Mouse (Mus musculus) macrophage (primary cell): ENCODE results near the gene Vpreb1. TPM values are rescaled to one million over a fixed set of nuclear protein-coding genes. Genes with fewer than 3 reads are reported as not detected.
A peak's percentile ranks its signal among the peaks of the same experiment; 100 is the strongest.

ENCODE experiments used
- H3K27ac ChIP-seq: fragments of 350-480 bp; formaldehyde crosslinking; 2 replicates; pipeline ENCODE4 v1.9.0; 2021
- H3K36me3 ChIP-seq: fragments of 350-480 bp; formaldehyde crosslinking; 2 replicates; pipeline ENCODE4 v1.9.0; 2021; ENCODE audit errors: inconsistent target
- H3K4me3 ChIP-seq: fragments of 350-480 bp; formaldehyde crosslinking; 2 replicates; pipeline ENCODE4 v1.9.0; 2021; ENCODE audit errors: inconsistent target
- H3K79me2 ChIP-seq: fragments of 350-480 bp; formaldehyde crosslinking; 2 replicates; pipeline ENCODE4 v1.9.0; 2021; ENCODE audit errors: inconsistent target
- WGBS: methylation state at CpG from one replicate; pipeline ENCODE4 v1.1.7; 2026; ENCODE audit warnings: inconsistent platforms; ENCODE audit not compliant: missing documents; 5-methylcytosine and 5-hydroxymethylcytosine counted together
- polyA plus RNA-seq: library from polyadenylated mRNA; stranded (reverse); fragments of 250-400 nt; gene quantifications from 3 replicates; pipeline ENCODE4 v1.2.4, GENCODE M21; 2018; ENCODE audit warnings: inconsistent platforms
- total RNA-seq, 78 experiments: library from RNA; depleted of rRNA; stranded (reverse); fragments of 250-400 nt; gene quantifications; 1 replicate in 9 of 78; 2 replicates in 24 of 78; 3 replicates in 43 of 78; 4 replicates in 2 of 78; pipeline ENCODE4 v1.2.4; 2018; ENCODE audit warnings: inconsistent platforms in 56 of 78

The Vpreb1 gene
- total RNA-seq (2018; cell fraction: chromatin; rRNA removed), result 1 to 10 TPM in 2 of 26 experiments, not detected in 24; 1.2 to 2.2 TPM
- total RNA-seq (2018; cell fraction: cytosol; rRNA removed), result 1 to 10 TPM in 1 of 26 experiments, under 1 TPM in 12, not detected in 13; 0.27 to 1.2 (median 0.55) TPM
- 1 to 10 TPM in 2 of 26 experiments, not detected in 24; 1.1 to 1.5 TPM for total RNA-seq (2018; cell fraction: nucleus; rRNA removed)
- polyA plus RNA-seq, result 0.70 to 0.97 TPM in 2 of 3 replicates, not detected in the other

- WGBS, result under 1% methylated on average over 47 of the region's 49 CpGs
- peaks cover under 1% of the 10 kb centered on the region; the same call in 1 of the 2 replicates for H3K36me3 ChIP-seq
- H3K79me2 ChIP-seq, result peaks cover 34% of the 10 kb centered on the region
- H3K27ac ChIP-seq, result peak within 1 kb of the TSS; percentile 69
- peak within 1 kb of the TSS; percentile 90 for H3K4me3 ChIP-seq
These were observed at the start of gene Vpreb1, which contains the start of gene Top3b for GRCm38 (mm10) chr16:16870617-16871331. Gene Vpreb1, minus strand, starts transcription at chr16:16870843. Gene Top3b, plus strand, starts transcription at chr16:16870736.

GRCm38 (mm10) chr16:16918441-16919117 is 47.9 kb upstream of the Vpreb1 start:
- Histone ChIP-seq H3K27ac (no peak overlapping the region), H3K79me2 (no peaks in the 10 kb centered on the region), H3K4me3 (no peak overlapping the region), H3K36me3 (peaks cover 25% of the 10 kb centered on the region; the same call in 1 of the 2 replicates)
- 81% methylated on average over 7 of the region's 7 CpGs for WGBS

- WGBS, result 83% methylated on average over 1 of the region's 1 CpGs
- H3K36me3 ChIP-seq, result peaks cover 30% of the 10 kb centered on the region; the same call in 1 of the 2 replicates
- H3K79me2 ChIP-seq, result no peaks in the 10 kb centered on the region
- H3K27ac ChIP-seq, result no peak overlapping the region
- no peak overlapping the region for H3K4me3 ChIP-seq
These were observed 42.8 kb upstream of the Vpreb1 start for GRCm38 (mm10) chr16:16913440-16913839.

- peaks cover 17% of the 10 kb centered on the region; the same call in 1 of the 2 replicates for H3K36me3 ChIP-seq
- 58% methylated on average over 13 of the region's 13 CpGs for WGBS
- no peak overlapping the region for H3K4me3 ChIP-seq
- no peaks in the 10 kb centered on the region for H3K79me2 ChIP-seq
- H3K27ac ChIP-seq, result no peak overlapping the region
These were observed 41.3 kb upstream of the Vpreb1 start for GRCm38 (mm10) chr16:16911641-16912597.

GRCm38 (mm10) chr16:16907799-16908198 is 37.2 kb upstream of the Vpreb1 start:
- no peak overlapping the region for H3K27ac ChIP-seq
- H3K36me3 ChIP-seq, result peaks cover 6% of the 10 kb centered on the region; the same call in 1 of the 2 replicates
- WGBS, result 41% methylated on average over 6 of the region's 6 CpGs
- H3K4me3 ChIP-seq, result no peak overlapping the region
- H3K79me2 ChIP-seq, result no peaks in the 10 kb centered on the region

GRCm38 (mm10) chr16:16903188-16903587 is 32.5 kb upstream of the Vpreb1 start:
- Histone ChIP-seq H3K4me3 (no peak overlapping the region), H3K36me3 (no peaks in the 10 kb centered on the region; the same call in 1 of the 2 replicates)
- 93% methylated on average over 5 of the region's 5 CpGs for WGBS

GRCm38 (mm10) chr16:16902329-16902728 is 31.7 kb upstream of the Vpreb1 start:
- no peaks in the 10 kb centered on the region for H3K79me2 ChIP-seq
- H3K27ac ChIP-seq, result no peak overlapping the region
- no peak overlapping the region for H3K4me3 ChIP-seq
- WGBS, result 15% methylated on average over 4 of the region's 4 CpGs
- no peaks in the 10 kb centered on the region; the same call in 1 of the 2 replicates for H3K36me3 ChIP-seq

More at GRCm38 (mm10) chr16:16903188-16903587, 32.5 kb upstream of the Vpreb1 start:
- Histone ChIP-seq H3K79me2 (no peaks in the 10 kb centered on the region), H3K27ac (no peak overlapping the region)

- Histone ChIP-seq H3K4me3 (peak overlapping the region; percentile 70), H3K36me3 (peaks cover 8% of the 10 kb centered on the region; the same call in 1 of the 2 replicates), H3K79me2 (no peaks in the 10 kb centered on the region), H3K27ac (no peak overlapping the region)
- WGBS, result 28% methylated on average over 10 of the region's 10 CpGs
These were observed 26.5 kb upstream of the Vpreb1 start for GRCm38 (mm10) chr16:16897056-16897584.

- no peak within 1 kb of the TSS; the same call in 1 of the 2 replicates for H3K27ac ChIP-seq
- 0% methylated on average over 29 of the region's 29 CpGs for WGBS
- no peaks in the 10 kb centered on the region for H3K79me2 ChIP-seq
- H3K4me3 ChIP-seq, result peak within 1 kb of the TSS; percentile 70
- peaks cover 14% of the 10 kb centered on the region; the same call in 1 of the 2 replicates for H3K36me3 ChIP-seq
These were observed 25.9 kb upstream of the Vpreb1 start, which contains the start of gene Ppm1f for GRCm38 (mm10) chr16:16896382-16897055. Gene Ppm1f, plus strand, starts transcription at chr16:16896469.

- Histone ChIP-seq H3K36me3 (peaks cover 20% of the 10 kb centered on the region), H3K27ac (no peak overlapping the region), H3K79me2 (no peaks in the 10 kb centered on the region), H3K4me3 (no peak overlapping the region)
- 9% methylated on average over 4 of the region's 4 CpGs for WGBS
These were observed 25.4 kb upstream of the Vpreb1 start for GRCm38 (mm10) chr16:16896015-16896381.

GRCm38 (mm10) chr16:16892366-16892765 is 21.7 kb upstream of the Vpreb1 start:
- Histone ChIP-seq H3K27ac (no peak overlapping the region), H3K36me3 (peaks cover 56% of the 10 kb centered on the region), H3K79me2 (no peaks in the 10 kb centered on the region), H3K4me3 (no peak overlapping the region)
- WGBS, result 96% methylated on average over 7 of the region's 7 CpGs

- Histone ChIP-seq H3K36me3 (peaks cover 95% of the 10 kb centered on the region), H3K79me2 (no peaks in the 10 kb centered on the region), H3K4me3 (no peak overlapping the region), H3K27ac (no peak overlapping the region)
- WGBS, result 100% methylated on average over 1 of the region's 1 CpGs
These were observed 17.7 kb upstream of the Vpreb1 start for GRCm38 (mm10) chr16:16888341-16888740.

- peaks cover 3% of the 10 kb centered on the region; the same call in 1 of the 2 replicates for H3K79me2 ChIP-seq
- peaks cover 79% of the 10 kb centered on the region for H3K36me3 ChIP-seq
- no peak overlapping the region for H3K27ac ChIP-seq
- WGBS, result 75% methylated on average over 5 of the region's 5 CpGs
- no peak overlapping the region for H3K4me3 ChIP-seq
These were observed 8.4 kb upstream of the Vpreb1 start for GRCm38 (mm10) chr16:16879025-16879424.
